Mouse (Mus musculus) kidney, adult 2 months (tissue): ENCODE results near the gene Fam217a.

Source experiments
- CTCF ChIP-seq: fragments of 200-500 bp; conservative IDR thresholded peaks from 2 replicates; pipeline ENCODE4 v1.5.1; 2011; ENCODE audit warnings: low read depth, mild to moderate bottlenecking, control low read depth, low read length, moderate library complexity, mixed read lengths; ENCODE audit not compliant: insufficient read depth, insufficient read length
- POLR2A ChIP-seq: fragments of 200-500 bp; IDR thresholded peaks from one replicate; pipeline ENCODE4 v1.6.1; 2011; ENCODE audit warnings: low read depth, low read length, control low read depth

- no peak for TF ChIP-seq POLR2A
- TF ChIP-seq CTCF: no peak
Measured at GRCm38 (mm10) chr13:34892871-34893270, 31.2 kb downstream of the Fam217a start.
